Mouse (Mus musculus) forebrain, embryonic 10.5 days (tissue): ENCODE data around the gene Mxd4. TPM values are rescaled to one million over a fixed set of nuclear protein-coding genes. Genes with fewer than 3 reads are reported as not detected.

Experiments
- DNase-seq: peaks from one replicate; pipeline ENCODE4 v3.0.0-alpha.2; 2017; ENCODE audit warnings: low spot score; ENCODE audit errors: extremely low spot score
- H3K27ac ChIP-seq: fragments of 300-500 bp; sonication (generic); 2 replicates; pipeline ENCODE4 v1.5.1; 2016; ENCODE audit warnings: mild to moderate bottlenecking
- H3K27me3 ChIP-seq: fragments of 300-500 bp; sonication (generic); 2 replicates; pipeline ENCODE4 v1.6.1; 2016; ENCODE audit warnings: mild to moderate bottlenecking; ENCODE audit not compliant: poor library complexity, severe bottlenecking
- H3K36me3 ChIP-seq: fragments of 300-500 bp; sonication (generic); replicated peaks from 2 replicates; pipeline ENCODE4 v1.6.1; 2016; ENCODE audit warnings: mild to moderate bottlenecking, moderate library complexity
- H3K4me1 ChIP-seq: fragments of 300-500 bp; sonication (generic); 2 replicates; pipeline ENCODE4 v1.6.1; 2016
- H3K4me3 ChIP-seq: fragments of 300-500 bp; sonication (generic); 2 replicates; pipeline ENCODE4 v1.5.1; 2016; ENCODE audit warnings: mild to moderate bottlenecking, moderate library complexity
- H3K9me3 ChIP-seq: fragments of 300-500 bp; sonication (generic); 2 replicates; pipeline ENCODE4 v1.6.1; 2016; ENCODE audit warnings: mild to moderate bottlenecking, moderate library complexity
- WGBS: fragments of 180-500 bp; shearing (Covaris S2); methylation state at CpG from one replicate; pipeline ENCODE4 v1.1.7; 2016; 5-methylcytosine and 5-hydroxymethylcytosine counted together
- polyA plus RNA-seq: library from polyadenylated mRNA; unstranded; fragments of >200 nt; fragmentation: Nextera tagmentation; extraction: Ambion mirVana; gene quantifications from 2 replicates; pipeline ENCODE4 v1.2.1, GENCODE M21; 2016

The Mxd4 gene
- polyA plus RNA-seq = 11.1 and 14.6 TPM in 2 replicates

GRCm38 (mm10) chr5:34187601-34188316 is at the start of gene Mxd4:
Mxd4 (minus strand) TSS chr5:34187720.
- peak within 1 kb of the TSS; percentile 84 for H3K4me3 ChIP-seq
- no peaks in the 10 kb centered on the region for H3K9me3 ChIP-seq
- peaks cover 27% of the 10 kb centered on the region for H3K27me3 ChIP-seq
- H3K27ac ChIP-seq = peak within 1 kb of the TSS; percentile 86
- no peaks in the 10 kb centered on the region; the same call in 1 of the 2 replicates for H3K36me3 ChIP-seq
- DNase-seq = peak; percentile 98
- H3K4me1 ChIP-seq = peaks cover 42% of the 10 kb centered on the region
- WGBS = under 1% methylated on average over 60 of the region's 60 CpGs

GRCm38 (mm10) chr5:34235898-34236420 is 48.4 kb upstream of the Mxd4 start:
- no peak overlapping the region for H3K27ac ChIP-seq
- peak; percentile 37 for DNase-seq
- H3K4me1 ChIP-seq = no peaks in the 10 kb centered on the region
- no peaks in the 10 kb centered on the region for H3K36me3 ChIP-seq
- 57% methylated on average over 10 of the region's 10 CpGs for WGBS
- H3K4me3 ChIP-seq = no peak overlapping the region
- no peaks in the 10 kb centered on the region for H3K27me3 ChIP-seq
- H3K9me3 ChIP-seq = no peaks in the 10 kb centered on the region

- Histone ChIP-seq H3K36me3 (no peaks in the 10 kb centered on the region), H3K9me3 (no peaks in the 10 kb centered on the region), H3K4me3 (no peak overlapping the region), H3K4me1 (no peaks in the 10 kb centered on the region), H3K27ac (no peak overlapping the region), H3K27me3 (no peaks in the 10 kb centered on the region)
- DNase-seq = no peak
- WGBS = 77% methylated on average over 4 of the region's 4 CpGs
Measured at GRCm38 (mm10) chr5:34235056-34235455, 47.5 kb upstream of the Mxd4 start.

DNA sequence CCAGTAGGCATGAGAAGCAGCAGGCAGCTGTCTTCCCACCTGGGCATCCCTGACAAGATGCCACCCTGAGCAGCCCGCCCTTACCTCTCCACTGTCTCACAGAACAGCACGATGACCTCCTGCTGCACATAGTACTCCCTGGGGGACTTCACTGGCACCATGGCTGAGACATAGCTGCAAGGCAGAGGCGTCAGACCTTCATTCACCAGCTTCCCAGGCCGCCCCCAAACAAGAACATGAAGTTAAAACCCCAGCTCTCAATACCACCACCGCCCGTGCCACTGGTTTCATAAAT is 45.6 kb upstream of the Mxd4 start:
- no peak for DNase-seq
- Histone ChIP-seq H3K27ac (no peak overlapping the region), H3K9me3 (no peaks in the 10 kb centered on the region), H3K4me1 (no peaks in the 10 kb centered on the region), H3K4me3 (no peak overlapping the region), H3K27me3 (no peaks in the 10 kb centered on the region), H3K36me3 (no peaks in the 10 kb centered on the region)
- 88% methylated on average over 6 of the region's 6 CpGs for WGBS

GRCm38 (mm10) chr5:34232481-34233220 is 45.1 kb upstream of the Mxd4 start:
- no peaks in the 10 kb centered on the region for H3K36me3 ChIP-seq
- no peak overlapping the region for H3K4me3 ChIP-seq
- H3K4me1 ChIP-seq = no peaks in the 10 kb centered on the region
- no peaks in the 10 kb centered on the region for H3K9me3 ChIP-seq
- 80% methylated on average over 8 of the region's 8 CpGs for WGBS
- DNase-seq = no peak
- no peak overlapping the region for H3K27ac ChIP-seq
- H3K27me3 ChIP-seq = no peaks in the 10 kb centered on the region

GRCm38 (mm10) chr5:34231901-34232300 is 44.4 kb upstream of the Mxd4 start:
- Histone ChIP-seq H3K27me3 (no peaks in the 10 kb centered on the region), H3K36me3 (no peaks in the 10 kb centered on the region), H3K4me1 (no peaks in the 10 kb centered on the region), H3K9me3 (no peaks in the 10 kb centered on the region), H3K27ac (no peak overlapping the region), H3K4me3 (no peak overlapping the region)
- no peak for DNase-seq
- 90% methylated on average over 6 of the region's 6 CpGs for WGBS

GRCm38 (mm10) chr5:34230599-34231485 is 43.3 kb upstream of the Mxd4 start:
- DNase-seq = no peak
- Histone ChIP-seq H3K27me3 (no peaks in the 10 kb centered on the region), H3K4me1 (no peaks in the 10 kb centered on the region), H3K36me3 (no peaks in the 10 kb centered on the region), H3K9me3 (no peaks in the 10 kb centered on the region), H3K27ac (no peak overlapping the region), H3K4me3 (no peak overlapping the region)
- WGBS = 91% methylated on average over 9 of the region's 9 CpGs

DNA sequence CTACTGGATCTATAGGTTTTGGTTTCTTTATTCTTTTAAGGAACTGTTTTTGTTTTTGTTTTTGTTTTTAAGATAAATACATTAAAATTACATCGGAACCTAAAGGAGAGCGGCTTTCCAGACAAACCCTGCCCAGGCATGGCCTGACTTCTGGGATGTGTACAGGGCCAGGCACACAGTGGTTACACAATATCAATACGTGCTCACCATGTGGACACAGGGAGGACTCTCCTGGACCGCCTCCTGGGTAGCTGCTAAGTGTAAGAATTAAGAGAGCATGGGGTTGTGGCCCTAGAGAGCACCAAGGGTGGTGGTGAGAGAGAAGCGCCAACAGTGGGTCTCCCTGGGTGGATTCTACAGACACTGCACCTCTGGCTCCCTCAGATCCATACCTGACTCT is 42.0 kb upstream of the Mxd4 start:
- H3K4me3 ChIP-seq = no peak overlapping the region
- H3K9me3 ChIP-seq = no peaks in the 10 kb centered on the region
- H3K27me3 ChIP-seq = no peaks in the 10 kb centered on the region
- 95% methylated on average over 5 of the region's 5 CpGs for WGBS
- H3K4me1 ChIP-seq = no peaks in the 10 kb centered on the region
- DNase-seq = no peak
- no peak overlapping the region for H3K27ac ChIP-seq
- no peaks in the 10 kb centered on the region for H3K36me3 ChIP-seq

DNA sequence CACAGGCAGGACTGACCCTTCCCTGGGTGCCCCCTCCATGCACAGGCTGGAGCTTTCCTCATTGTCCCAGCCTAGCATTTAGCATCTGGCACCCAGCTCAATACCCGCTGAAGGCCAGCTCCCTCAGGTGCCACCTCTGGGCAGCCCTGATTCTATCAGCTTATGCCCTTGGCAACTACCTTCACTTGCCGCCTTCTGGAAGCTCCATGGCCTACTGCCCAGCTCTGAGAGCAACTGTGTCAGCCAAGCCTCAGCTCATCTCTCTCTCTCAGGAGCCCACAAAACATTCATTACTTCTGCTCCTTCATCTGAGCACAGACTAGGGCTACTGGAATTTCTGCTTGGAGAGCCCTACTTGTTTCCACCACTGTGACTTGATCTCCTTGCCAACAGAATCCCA is 38.0 kb upstream of the Mxd4 start:
- Histone ChIP-seq H3K9me3 (no peaks in the 10 kb centered on the region), H3K4me1 (no peaks in the 10 kb centered on the region), H3K4me3 (no peak overlapping the region), H3K27ac (no peak overlapping the region), H3K27me3 (no peaks in the 10 kb centered on the region), H3K36me3 (no peaks in the 10 kb centered on the region)
- WGBS = 98% methylated on average over 2 of the region's 2 CpGs
- DNase-seq = no peak

DNA sequence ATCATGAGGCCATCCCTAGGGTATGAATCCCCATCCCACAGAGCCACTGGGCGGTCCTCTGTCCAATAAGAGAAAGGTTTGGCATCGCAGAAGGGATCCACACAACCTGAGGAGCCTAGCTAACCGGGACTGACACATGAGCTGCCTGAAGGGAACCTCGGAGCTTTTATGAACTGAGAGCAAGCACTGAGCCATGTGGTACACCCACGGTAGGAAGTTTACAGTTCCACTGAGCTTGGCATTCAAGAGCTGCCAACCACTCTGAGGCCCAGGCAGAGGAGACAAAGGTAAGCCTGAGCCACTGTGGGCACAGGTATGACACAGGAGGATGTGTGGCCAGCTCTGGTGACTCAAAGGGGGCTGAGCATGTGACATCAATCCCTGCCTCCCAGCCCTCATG is 37.0 kb upstream of the Mxd4 start:
- Histone ChIP-seq H3K27me3 (no peaks in the 10 kb centered on the region), H3K27ac (no peak overlapping the region), H3K36me3 (no peaks in the 10 kb centered on the region), H3K9me3 (no peaks in the 10 kb centered on the region), H3K4me3 (no peak overlapping the region), H3K4me1 (no peaks in the 10 kb centered on the region)
- DNase-seq = no peak
- WGBS = 89% methylated on average over 5 of the region's 5 CpGs

DNA sequence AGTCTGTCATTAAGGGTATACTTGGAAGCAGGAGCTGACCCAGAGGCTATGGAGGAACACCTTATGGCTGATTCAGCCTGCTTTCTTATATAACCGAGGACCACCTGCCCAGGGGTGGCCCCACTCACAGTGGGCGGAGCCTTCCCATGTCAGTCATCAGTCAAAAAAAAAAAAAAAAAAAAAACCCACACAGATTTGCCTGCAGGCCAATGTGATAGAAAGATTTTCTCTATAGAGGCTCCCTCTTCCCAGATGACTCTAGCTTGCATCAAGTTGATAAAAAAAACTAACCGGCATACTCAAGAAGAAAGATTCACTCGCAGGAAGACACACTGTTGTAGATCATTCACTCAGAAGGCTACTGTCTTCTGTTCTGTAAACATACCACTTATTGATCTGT is 32.5 kb upstream of the Mxd4 start:
- no peaks in the 10 kb centered on the region for H3K36me3 ChIP-seq
- no peak overlapping the region for H3K4me3 ChIP-seq
- no peaks in the 10 kb centered on the region for H3K27me3 ChIP-seq
- H3K9me3 ChIP-seq = no peaks in the 10 kb centered on the region
- no peak overlapping the region for H3K27ac ChIP-seq
- DNase-seq = no peak
- WGBS = 92% methylated on average over 4 of the region's 4 CpGs
- H3K4me1 ChIP-seq = peaks cover 3% of the 10 kb centered on the region; the same call in 1 of the 2 replicates

- Histone ChIP-seq H3K27ac (no peak overlapping the region), H3K27me3 (no peaks in the 10 kb centered on the region), H3K9me3 (no peaks in the 10 kb centered on the region), H3K4me1 (peaks cover 3% of the 10 kb centered on the region; the same call in 1 of the 2 replicates), H3K36me3 (no peaks in the 10 kb centered on the region), H3K4me3 (no peak overlapping the region)
- 80% methylated on average over 5 of the region's 5 CpGs for WGBS
- no peak for DNase-seq
Measured at GRCm38 (mm10) chr5:34218672-34219071, 31.2 kb upstream of the Mxd4 start.
